Mouse (Mus musculus) E14TG2a.4 (cell line): ENCODE data around the gene Pomt2.

Experiments used
- CTCF ChIP-seq: conservative IDR thresholded peaks from 2 replicates; pipeline ENCODE4 v1.5.1; 2014; ENCODE audit warnings: low read length
- POU5F1 ChIP-seq: IDR thresholded peaks from 2 replicates; pipeline ENCODE4 v1.6.1; 2014; ENCODE audit warnings: low read length, borderline replicate concordance

DNA sequence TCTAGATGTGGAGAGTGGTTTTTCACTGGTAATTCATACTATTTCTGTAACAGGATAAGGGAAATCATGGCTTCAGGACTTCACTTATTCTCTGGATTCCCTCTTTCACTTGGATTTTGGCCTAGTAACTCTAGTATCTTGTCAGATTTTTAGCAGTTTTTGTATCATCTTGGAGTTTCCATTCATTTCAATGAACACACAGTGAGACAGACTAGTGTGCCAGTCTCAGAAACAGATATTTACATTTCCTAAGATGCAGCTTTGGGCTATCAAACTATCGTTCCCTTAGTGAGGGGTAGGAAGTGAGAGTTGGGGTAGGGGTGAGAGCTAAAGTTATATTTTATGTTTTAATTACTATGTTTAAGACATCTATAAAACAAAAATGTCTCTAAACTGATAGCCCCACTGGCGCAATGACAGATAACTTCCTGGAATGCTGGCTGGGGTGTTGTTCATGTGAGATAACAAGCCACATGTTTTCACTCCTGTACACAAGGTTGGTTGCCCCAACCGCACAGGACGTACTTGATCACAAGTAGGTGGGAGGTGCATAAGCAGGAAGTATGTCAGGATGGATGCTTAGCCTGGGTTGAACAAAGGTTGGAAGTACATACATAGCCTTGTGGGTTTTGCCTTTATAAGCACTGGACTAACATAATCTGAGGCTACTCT lies 25.7 kb downstream of the Pomt2 start:
- TF ChIP-seq CTCF, result no peak
- no peak for TF ChIP-seq POU5F1
